Mouse (Mus musculus): ENCODE data around the gene Gdf1. TPM values are rescaled to one million over a fixed set of nuclear protein-coding genes. Genes with fewer than 3 reads are reported as not detected.

Gdf1 gene
- polyA plus RNA-seq, 1 experiment from 2014 or later, result 0.53 TPM

- peaks cover 4% of the 10 kb centered on the region; the same call in 1 of the 2 replicates for H3K36me3 ChIP-seq (ENCODE audit: control insufficient read depth, insufficient read depth, low read length)
- H3K4me3 ChIP-seq (ENCODE audit: low read length), result no peak overlapping the region
- H3K4me2 ChIP-seq (ENCODE audit: low read depth, low read length), result no peak overlapping the region
- ATAC-seq, result no peak
- no peaks in the 10 kb centered on the region for H3K27me3 ChIP-seq (replicated peaks; ENCODE audit: control insufficient read depth, insufficient read depth, low read length)
- 90% methylated on average over 3 of the region's 3 CpGs for WGBS
- H3K4me1 ChIP-seq (ENCODE audit: control insufficient read depth, insufficient read depth, low read length), result no peaks in the 10 kb centered on the region
- H3K27ac ChIP-seq (ENCODE audit: low read length), result no peak overlapping the region
- no peaks in the 10 kb centered on the region for H3K9me3 ChIP-seq (ENCODE audit: control insufficient read depth, low read length)
- no peak overlapping the region for H3K9ac ChIP-seq (ENCODE audit: low read depth, low read length)
Observed at GRCm38 (mm10) chr8:70323716-70324115, 5.9 kb upstream of the Gdf1 start.

GRCm38 (mm10) chr8:70327512-70327911 is 2.1 kb upstream of the Gdf1 start:
- peaks cover 14% of the 10 kb centered on the region for H3K36me3 ChIP-seq (ENCODE audit: control insufficient read depth, insufficient read depth, low read length)
- H3K27me3 ChIP-seq (replicated peaks; ENCODE audit: control insufficient read depth, insufficient read depth, low read length), result no peaks in the 10 kb centered on the region
- H3K4me2 ChIP-seq (ENCODE audit: low read depth, low read length), result no peak overlapping the region
- no peak overlapping the region for H3K4me3 ChIP-seq (ENCODE audit: low read length)
- no peaks in the 10 kb centered on the region for H3K9me3 ChIP-seq (ENCODE audit: control insufficient read depth, low read length)
- H3K9ac ChIP-seq (ENCODE audit: low read depth, low read length), result no peak overlapping the region
- 96% methylated on average over 6 of the region's 6 CpGs for WGBS
- ATAC-seq, result no peak
- H3K27ac ChIP-seq (ENCODE audit: low read length), result no peak overlapping the region
- H3K4me1 ChIP-seq (ENCODE audit: control insufficient read depth, insufficient read depth, low read length), result peaks cover 10% of the 10 kb centered on the region; the same call in 1 of the 2 replicates

- peak overlapping the region; percentile 12; the same call in 1 of the 2 replicates for H3K9ac ChIP-seq (ENCODE audit: low read depth, low read length)
- no peaks in the 10 kb centered on the region for H3K27me3 ChIP-seq (replicated peaks; ENCODE audit: control insufficient read depth, insufficient read depth, low read length)
- 21% methylated on average over 45 of the region's 45 CpGs for WGBS
- H3K4me1 ChIP-seq (ENCODE audit: control insufficient read depth, insufficient read depth, low read length), result peaks cover 10% of the 10 kb centered on the region; the same call in 1 of the 2 replicates
- peak; percentile 16 for ATAC-seq
- peaks cover 34% of the 10 kb centered on the region for H3K36me3 ChIP-seq (ENCODE audit: control insufficient read depth, insufficient read depth, low read length)
- H3K9me3 ChIP-seq (ENCODE audit: control insufficient read depth, low read length), result no peaks in the 10 kb centered on the region
- H3K4me2 ChIP-seq (ENCODE audit: low read depth, low read length), result 0 out of 2 replicates have a peak overlapping the region, but pooled peaks have one; percentile 33
- H3K27ac ChIP-seq (ENCODE audit: low read length), result no peak overlapping the region
- H3K4me3 ChIP-seq (ENCODE audit: low read length), result no peak overlapping the region; the same call in none of the 2 replicates
Observed at GRCm38 (mm10) chr8:70329835-70330740, 471 bp downstream of the Gdf1 start.

GRCm38 (mm10) chr8:70330741-70331364 is 1.2 kb downstream of the Gdf1 start:
- WGBS, result 46% methylated on average over 53 of the region's 53 CpGs
- Histone ChIP-seq H3K36me3 (ENCODE audit: control insufficient read depth, insufficient read depth, low read length) (peaks cover 42% of the 10 kb centered on the region), H3K4me3 (ENCODE audit: low read length) (no peak overlapping the region; the same call in 1 of the 2 replicates), H3K4me1 (ENCODE audit: control insufficient read depth, insufficient read depth, low read length) (peaks cover 10% of the 10 kb centered on the region; the same call in 1 of the 2 replicates), H3K9me3 (ENCODE audit: control insufficient read depth, low read length) (no peaks in the 10 kb centered on the region), H3K9ac (ENCODE audit: low read depth, low read length) (no peak overlapping the region), H3K27ac (ENCODE audit: low read length) (no peak overlapping the region), H3K27me3 (replicated peaks; ENCODE audit: control insufficient read depth, insufficient read depth, low read length) (no peaks in the 10 kb centered on the region), H3K4me2 (ENCODE audit: low read depth, low read length) (0 out of 2 replicates have a peak overlapping the region, but pooled peaks have one; percentile 33)
- ATAC-seq, result peak; percentile 64

- H3K9me3 ChIP-seq (ENCODE audit: control insufficient read depth, low read length), result no peaks in the 10 kb centered on the region
- H3K4me1 ChIP-seq (ENCODE audit: control insufficient read depth, insufficient read depth, low read length), result peaks cover 10% of the 10 kb centered on the region; the same call in 1 of the 2 replicates
- peaks cover 48% of the 10 kb centered on the region for H3K36me3 ChIP-seq (ENCODE audit: control insufficient read depth, insufficient read depth, low read length)
- no peaks in the 10 kb centered on the region for H3K27me3 ChIP-seq (replicated peaks; ENCODE audit: control insufficient read depth, insufficient read depth, low read length)
- no peak for ATAC-seq
- no peak overlapping the region for H3K27ac ChIP-seq (ENCODE audit: low read length)
- no peak overlapping the region for H3K9ac ChIP-seq (ENCODE audit: low read depth, low read length)
- no peak overlapping the region for H3K4me3 ChIP-seq (ENCODE audit: low read length)
- WGBS, result 82% methylated on average over 19 of the region's 19 CpGs
- no peak overlapping the region for H3K4me2 ChIP-seq (ENCODE audit: low read depth, low read length)
Observed at GRCm38 (mm10) chr8:70331526-70331925, 1.9 kb downstream of the Gdf1 start.

GRCm38 (mm10) chr8:70332070-70332877 is 2.7 kb downstream of the Gdf1 start:
- H3K9ac ChIP-seq (ENCODE audit: low read depth, low read length), result no peak overlapping the region
- peak; percentile 75 for ATAC-seq
- peaks cover 10% of the 10 kb centered on the region; the same call in 1 of the 2 replicates for H3K4me1 ChIP-seq (ENCODE audit: control insufficient read depth, insufficient read depth, low read length)
- H3K9me3 ChIP-seq (ENCODE audit: control insufficient read depth, low read length), result no peaks in the 10 kb centered on the region
- no peak overlapping the region for H3K4me2 ChIP-seq (ENCODE audit: low read depth, low read length)
- 32% methylated on average over 41 of the region's 41 CpGs for WGBS
- no peak overlapping the region for H3K27ac ChIP-seq (ENCODE audit: low read length)
- H3K27me3 ChIP-seq (replicated peaks; ENCODE audit: control insufficient read depth, insufficient read depth, low read length), result no peaks in the 10 kb centered on the region
- peaks cover 53% of the 10 kb centered on the region for H3K36me3 ChIP-seq (ENCODE audit: control insufficient read depth, insufficient read depth, low read length)
- no peak overlapping the region for H3K4me3 ChIP-seq (ENCODE audit: low read length)

- H3K9ac ChIP-seq (ENCODE audit: low read depth, low read length), result no peak overlapping the region
- ATAC-seq, result no peak
- H3K9me3 ChIP-seq (ENCODE audit: control insufficient read depth, low read length), result no peaks in the 10 kb centered on the region
- peaks cover 55% of the 10 kb centered on the region for H3K36me3 ChIP-seq (ENCODE audit: control insufficient read depth, insufficient read depth, low read length)
- no peak overlapping the region for H3K4me2 ChIP-seq (ENCODE audit: low read depth, low read length)
- WGBS, result 93% methylated on average over 6 of the region's 6 CpGs
- H3K4me1 ChIP-seq (ENCODE audit: control insufficient read depth, insufficient read depth, low read length), result peaks cover 10% of the 10 kb centered on the region; the same call in 1 of the 2 replicates
- H3K27me3 ChIP-seq (replicated peaks; ENCODE audit: control insufficient read depth, insufficient read depth, low read length), result no peaks in the 10 kb centered on the region
- no peak overlapping the region for H3K27ac ChIP-seq (ENCODE audit: low read length)
- no peak overlapping the region for H3K4me3 ChIP-seq (ENCODE audit: low read length)
Observed at GRCm38 (mm10) chr8:70332878-70333202, 3.2 kb downstream of the Gdf1 start.

GRCm38 (mm10) chr8:70338931-70339330 is 9.3 kb downstream of the Gdf1 start:
- 92% methylated on average over 7 of the region's 7 CpGs for WGBS
- no peak for ATAC-seq
- no peaks in the 10 kb centered on the region for H3K9me3 ChIP-seq (ENCODE audit: control insufficient read depth, low read length)

GRCm38 (mm10) chr8:70340659-70341058 is 11.0 kb downstream of the Gdf1 start:
- H3K9ac ChIP-seq (ENCODE audit: low read depth, low read length), result no peak overlapping the region
- no peaks in the 10 kb centered on the region for H3K27me3 ChIP-seq (replicated peaks; ENCODE audit: control insufficient read depth, insufficient read depth, low read length)
- H3K4me3 ChIP-seq (ENCODE audit: low read length), result no peak overlapping the region
- no peaks in the 10 kb centered on the region for H3K4me1 ChIP-seq (ENCODE audit: control insufficient read depth, insufficient read depth, low read length)
- no peak for ATAC-seq
- H3K27ac ChIP-seq (ENCODE audit: low read length), result no peak overlapping the region
- H3K36me3 ChIP-seq (ENCODE audit: control insufficient read depth, insufficient read depth, low read length), result peaks cover 49% of the 10 kb centered on the region
- no peaks in the 10 kb centered on the region for H3K9me3 ChIP-seq (ENCODE audit: control insufficient read depth, low read length)
- WGBS, result 95% methylated on average over 7 of the region's 7 CpGs
- H3K4me2 ChIP-seq (ENCODE audit: low read depth, low read length), result no peak overlapping the region

More at GRCm38 (mm10) chr8:70338931-70339330, 9.3 kb downstream of the Gdf1 start:
- H3K36me3 ChIP-seq (ENCODE audit: control insufficient read depth, insufficient read depth, low read length), result peaks cover 65% of the 10 kb centered on the region
- H3K9ac ChIP-seq (ENCODE audit: low read depth, low read length), result no peak overlapping the region
- no peak overlapping the region for H3K27ac ChIP-seq (ENCODE audit: low read length)
- no peaks in the 10 kb centered on the region for H3K27me3 ChIP-seq (replicated peaks; ENCODE audit: control insufficient read depth, insufficient read depth, low read length)
- no peak overlapping the region for H3K4me2 ChIP-seq (ENCODE audit: low read depth, low read length)
- no peak overlapping the region for H3K4me3 ChIP-seq (ENCODE audit: low read length)
- H3K4me1 ChIP-seq (ENCODE audit: control insufficient read depth, insufficient read depth, low read length), result no peaks in the 10 kb centered on the region
